Mouse (Mus musculus): ENCODE measurements at regions not wholly inside any gene's neighbourhood (a gene's known extent, or its start where the extent isn't known, plus 50 kb on each side); places are given as distances from the start of the nearest gene placed in this dataset.
A peak's percentile ranks its signal among the peaks of the same experiment; 100 is the strongest.

DNA sequence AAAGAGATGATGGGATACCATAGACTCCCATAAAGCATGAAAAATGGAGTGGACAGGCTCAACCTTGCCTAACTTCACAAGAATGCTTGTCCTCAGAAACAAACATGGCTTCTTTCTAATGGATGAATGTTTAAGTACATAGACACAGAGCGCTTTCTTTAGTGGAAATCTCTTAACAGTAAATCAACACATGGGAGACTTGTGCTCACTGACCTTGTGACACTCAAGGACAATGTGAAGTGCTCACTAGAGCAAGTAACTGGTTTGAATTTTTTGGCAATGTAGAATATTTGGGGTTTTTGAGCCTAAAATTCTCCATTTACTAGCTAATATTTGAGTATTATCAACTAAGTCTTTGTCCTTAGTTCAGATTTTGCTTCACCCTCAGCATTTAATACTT lies 88.0 kb downstream of the Tent5c start:
- Histone ChIP-seq H3K27ac (no peak overlapping the region), H3K9me3 (replicated peaks; ENCODE audit: low read length) (no peaks in the 10 kb centered on the region), H3K27me3 (ENCODE audit: insufficient read depth, low read length) (no peaks in the 10 kb centered on the region), H3K9ac (ENCODE audit: low read depth, low read length) (no peak overlapping the region), H3K4me3 (replicated peaks; ENCODE audit: low read depth, low read length) (no peak overlapping the region), H3K4me2 (ENCODE audit: low read length) (no peak overlapping the region), H3K4me1 (replicated peaks; ENCODE audit: insufficient read depth, low read length) (no peaks in the 10 kb centered on the region), H3K36me3 (ENCODE audit: insufficient read depth, low read length) (no peaks in the 10 kb centered on the region)
- no peak for TF ChIP-seq CTCF (IDR thresholded peaks at IDR 0.05; ENCODE audit: low read depth)
- ATAC-seq (replicated peaks; ENCODE audit: low FRiP score, low read depth) (no peak), DNase-seq (ENCODE audit: low spot score) (no peak)
- 65% methylated on average over 1 of the region's 1 CpGs for WGBS

DNA sequence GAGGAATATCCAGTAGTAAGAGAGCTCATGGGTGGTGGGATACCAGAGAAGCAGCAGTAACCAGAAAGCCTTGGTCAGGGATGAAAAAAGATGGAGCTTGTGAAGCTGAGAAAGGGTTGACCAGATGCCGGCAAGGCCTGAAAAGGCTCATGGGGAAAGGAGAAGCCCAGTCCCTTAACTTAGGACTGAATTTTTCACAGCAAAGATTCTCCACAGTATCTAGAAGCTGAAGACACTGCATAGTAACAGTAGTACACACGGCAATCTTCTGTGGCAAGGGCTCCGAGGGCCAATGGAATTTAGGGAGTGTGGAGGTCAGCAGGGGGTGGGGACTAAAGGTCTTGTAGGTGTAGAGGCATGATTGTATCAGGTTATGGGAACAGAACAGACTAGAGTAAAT lies 91.6 kb downstream of the Tent5c start:
- 67% methylated on average over 3 of the region's 3 CpGs for WGBS
- Histone ChIP-seq H3K9ac (ENCODE audit: low read depth, low read length) (no peak overlapping the region), H3K36me3 (ENCODE audit: insufficient read depth, low read length) (no peaks in the 10 kb centered on the region), H3K9me3 (replicated peaks; ENCODE audit: low read length) (no peaks in the 10 kb centered on the region), H3K4me3 (replicated peaks; ENCODE audit: low read depth, low read length) (no peak overlapping the region), H3K27ac (no peak overlapping the region), H3K4me2 (ENCODE audit: low read length) (no peak overlapping the region), H3K27me3 (ENCODE audit: insufficient read depth, low read length) (no peaks in the 10 kb centered on the region), H3K4me1 (replicated peaks; ENCODE audit: insufficient read depth, low read length) (peaks cover 6% of the 10 kb centered on the region; the same call in 1 of the 2 replicates)
- ATAC-seq (replicated peaks; ENCODE audit: low FRiP score, low read depth): no peak
- DNase-seq (ENCODE audit: low spot score): no peak
- no peak for TF ChIP-seq CTCF (IDR thresholded peaks at IDR 0.05; ENCODE audit: low read depth)

DNA sequence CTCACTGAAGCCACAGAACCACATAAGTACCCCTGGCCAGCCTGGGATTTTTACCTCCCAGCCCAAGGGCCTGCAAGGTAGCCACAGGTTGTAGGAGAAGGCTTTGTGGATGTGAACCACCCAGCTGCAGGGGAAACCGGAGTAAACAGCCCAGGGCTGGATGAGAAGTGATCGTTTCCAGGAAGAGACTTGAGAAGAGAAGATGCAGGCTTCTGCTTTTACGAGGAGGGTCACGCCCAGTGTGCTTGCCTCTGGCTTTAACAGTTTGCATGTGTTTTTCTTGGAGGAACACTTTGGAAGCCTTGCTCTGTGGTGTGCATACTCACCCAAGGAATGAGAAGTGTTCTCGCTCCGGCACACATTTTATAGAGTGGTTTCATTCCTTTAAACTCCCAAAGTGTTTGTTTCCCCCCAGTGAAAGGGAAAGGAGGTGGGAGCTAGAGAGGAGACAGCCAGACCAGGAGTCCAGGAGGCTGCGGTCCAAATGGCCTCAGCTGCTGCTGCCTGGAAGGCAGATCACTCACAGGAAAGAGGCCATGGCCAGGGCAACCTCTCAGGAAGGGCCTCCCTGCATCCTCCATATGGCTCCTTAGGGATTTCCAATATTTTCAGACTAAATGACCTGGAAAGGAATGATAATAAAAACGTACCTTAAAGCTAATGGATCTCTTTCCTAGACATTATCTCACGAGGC lies 94.1 kb downstream of the Tent5c start:
- ATAC-seq (replicated peaks; ENCODE audit: low FRiP score, low read depth) (peak; percentile 75; the same call in 1 of the 2 replicates), DNase-seq (ENCODE audit: low spot score) (peak; percentile 75)
- Histone ChIP-seq H3K27ac (peak overlapping the region; percentile 51), H3K4me3 (replicated peaks; ENCODE audit: low read depth, low read length) (no peak overlapping the region), H3K4me1 (replicated peaks; ENCODE audit: insufficient read depth, low read length) (peaks cover 6% of the 10 kb centered on the region; the same call in 1 of the 2 replicates), H3K9me3 (replicated peaks; ENCODE audit: low read length) (no peaks in the 10 kb centered on the region), H3K4me2 (ENCODE audit: low read length) (peak overlapping the region; percentile 0; the same call in 1 of the 2 replicates), H3K27me3 (ENCODE audit: insufficient read depth, low read length) (no peaks in the 10 kb centered on the region), H3K36me3 (ENCODE audit: insufficient read depth, low read length) (no peaks in the 10 kb centered on the region), H3K9ac (ENCODE audit: low read depth, low read length) (no peak overlapping the region)
- WGBS: 13% methylated on average over 9 of the region's 9 CpGs
- no peak for TF ChIP-seq CTCF (IDR thresholded peaks at IDR 0.05; ENCODE audit: low read depth)

DNA sequence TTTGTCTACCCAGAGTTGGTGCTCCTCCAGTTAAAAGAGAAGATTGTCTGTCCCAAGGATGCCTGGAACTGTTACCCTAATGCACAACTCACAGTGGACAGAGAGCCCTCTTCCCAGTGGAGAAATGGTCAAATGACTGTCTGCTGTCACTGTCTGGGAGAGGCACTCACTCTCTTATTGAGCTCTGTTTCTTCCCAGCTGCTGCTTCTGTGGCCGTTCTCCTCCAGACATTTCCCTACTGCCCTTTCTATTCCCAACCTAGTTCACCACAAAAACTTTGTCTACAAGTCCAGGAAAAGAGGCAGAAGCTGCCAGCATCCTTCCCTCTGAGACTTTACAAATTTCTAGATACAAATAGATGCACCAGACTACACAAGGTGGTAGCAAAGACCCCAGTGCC lies 95.2 kb downstream of the Tent5c start:
- WGBS: 65% methylated on average over 1 of the region's 1 CpGs

DNA sequence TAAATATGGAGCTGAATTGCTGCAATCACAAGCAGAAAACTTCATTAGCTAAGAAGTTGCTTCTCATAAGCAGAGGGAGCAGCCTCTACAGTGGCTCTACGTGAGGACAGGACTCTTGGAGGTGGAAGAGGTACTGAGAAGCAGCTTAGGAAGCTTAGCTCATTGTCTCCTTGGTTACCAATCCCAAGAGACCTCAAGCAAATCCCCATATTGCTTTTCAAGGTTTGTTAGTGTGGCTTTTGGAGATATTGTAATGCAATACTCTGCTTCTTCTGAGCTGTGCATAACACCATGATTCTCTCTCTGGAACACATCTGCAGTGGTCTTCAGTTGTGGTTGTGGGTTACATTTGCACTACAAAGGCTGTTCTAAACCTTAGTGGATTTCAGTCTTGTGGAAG lies 106.9 kb downstream of the Tent5c start:
- no peak for ATAC-seq (replicated peaks; ENCODE audit: low FRiP score, low read depth)
- H3K36me3 ChIP-seq (ENCODE audit: insufficient read depth, low read length): no peaks in the 10 kb centered on the region
- no peak for TF ChIP-seq CTCF (IDR thresholded peaks at IDR 0.05; ENCODE audit: low read depth)
- no peak overlapping the region for H3K27ac ChIP-seq
- H3K27me3 ChIP-seq (ENCODE audit: insufficient read depth, low read length): no peaks in the 10 kb centered on the region
- no peak overlapping the region for H3K9ac ChIP-seq (ENCODE audit: low read depth, low read length)
- no peak for DNase-seq (ENCODE audit: low spot score)
- 57% methylated on average over 1 of the region's 1 CpGs for WGBS
- no peak overlapping the region for H3K4me2 ChIP-seq (ENCODE audit: low read length)
- H3K4me3 ChIP-seq (replicated peaks; ENCODE audit: low read depth, low read length): no peak overlapping the region
- H3K9me3 ChIP-seq (replicated peaks; ENCODE audit: low read length): no peaks in the 10 kb centered on the region
- no peaks in the 10 kb centered on the region for H3K4me1 ChIP-seq (replicated peaks; ENCODE audit: insufficient read depth, low read length)

More for the DNA sequence above, 95.2 kb downstream of the Tent5c start:
- Histone ChIP-seq H3K4me1 (replicated peaks; ENCODE audit: insufficient read depth, low read length) (peaks cover 6% of the 10 kb centered on the region; the same call in 1 of the 2 replicates), H3K4me2 (ENCODE audit: low read length) (no peak overlapping the region), H3K36me3 (ENCODE audit: insufficient read depth, low read length) (no peaks in the 10 kb centered on the region), H3K4me3 (replicated peaks; ENCODE audit: low read depth, low read length) (no peak overlapping the region), H3K27ac (no peak overlapping the region), H3K9me3 (replicated peaks; ENCODE audit: low read length) (no peaks in the 10 kb centered on the region), H3K27me3 (ENCODE audit: insufficient read depth, low read length) (no peaks in the 10 kb centered on the region), H3K9ac (ENCODE audit: low read depth, low read length) (no peak overlapping the region)
- DNase-seq (ENCODE audit: low spot score) (no peak), ATAC-seq (replicated peaks; ENCODE audit: low FRiP score, low read depth) (no peak)
- TF ChIP-seq CTCF (IDR thresholded peaks at IDR 0.05; ENCODE audit: low read depth): no peak

DNA sequence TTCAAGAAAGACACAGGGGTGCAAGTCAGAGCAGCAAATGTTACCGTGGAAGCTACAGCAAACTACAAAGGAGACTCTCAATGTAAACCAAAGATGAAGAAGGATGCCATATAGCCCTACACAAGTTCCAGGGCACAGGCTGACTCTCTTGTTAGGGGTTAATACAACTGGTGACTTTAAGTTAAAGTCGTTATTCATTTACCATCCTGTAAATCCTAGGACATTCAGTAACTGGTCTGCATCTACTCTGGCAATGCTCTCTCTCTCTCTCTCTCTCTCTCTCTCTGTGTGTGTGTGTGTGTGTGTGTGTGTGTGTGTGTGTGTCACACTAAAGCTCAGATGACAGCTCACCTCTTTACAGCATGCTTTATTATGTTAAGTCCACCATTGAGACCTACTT lies 107.8 kb downstream of the Tent5c start:
- no peaks in the 10 kb centered on the region for H3K9me3 ChIP-seq (replicated peaks; ENCODE audit: low read length)
- no peaks in the 10 kb centered on the region for H3K36me3 ChIP-seq (ENCODE audit: insufficient read depth, low read length)
- DNase-seq (ENCODE audit: low spot score) (peak; percentile 16), ATAC-seq (replicated peaks; ENCODE audit: low FRiP score, low read depth) (0 out of 2 replicates have a peak, but pooled peaks have one; percentile 43)
- H3K4me1 ChIP-seq (replicated peaks; ENCODE audit: insufficient read depth, low read length): no peaks in the 10 kb centered on the region
- H3K4me3 ChIP-seq (replicated peaks; ENCODE audit: low read depth, low read length): no peak overlapping the region
- H3K9ac ChIP-seq (ENCODE audit: low read depth, low read length): no peak overlapping the region
- H3K27ac ChIP-seq: no peak overlapping the region
- H3K27me3 ChIP-seq (ENCODE audit: insufficient read depth, low read length): no peaks in the 10 kb centered on the region
- H3K4me2 ChIP-seq (ENCODE audit: low read length): no peak overlapping the region
- whole genome bisulfite sequencing: 78% methylated on average over 2 of the region's 2 CpGs
- no peak for TF ChIP-seq CTCF (IDR thresholded peaks at IDR 0.05; ENCODE audit: low read depth)
